Mouse (Mus musculus) adrenal gland, postnatal 25 days (tissue): ENCODE data around the gene Pard6b. TPM values are rescaled to one million over a fixed set of nuclear protein-coding genes. Genes with fewer than 3 reads are reported as not detected.

Experiments
- DNase-seq: peaks from one replicate; pipeline ENCODE4 v3.0.0; 2021; ENCODE audit warnings: mixed read lengths
- microRNA-seq, 2 experiments: library from miRNA; unstranded; fragments of <30 nt; microRNA quantifications; one replicate each; pipeline ENCODE4 v1.2.0; 2021
- total RNA-seq: library from RNA; stranded (reverse); gene quantifications from 2 replicates; pipeline ENCODE4 v1.2.3, GENCODE M21; 2021

Pard6b gene
- total RNA-seq, 1 experiment from 2014 or later, result 2.3 TPM

- peak; percentile 25 for DNase-seq
Measured at GRCm38 (mm10) chr2:168130046-168130445, 49.2 kb downstream of the Pard6b start.

- no peak for DNase-seq
Measured at GRCm38 (mm10) chr2:168137161-168137560, 56.4 kb downstream of the Pard6b start.

- no peak for DNase-seq
Measured at GRCm38 (mm10) chr2:168143794-168144193, 63.0 kb downstream of the Pard6b start.

GRCm38 (mm10) chr2:168145437-168145836 is 64.6 kb downstream of the Pard6b start:
- no peak for DNase-seq

- no peak for DNase-seq
Measured at GRCm38 (mm10) chr2:168147722-168148432, 67.1 kb downstream of the Pard6b start.

- no peak for DNase-seq
Measured at GRCm38 (mm10) chr2:168149241-168149640, 68.4 kb downstream of the Pard6b start.

Small RNA genes lying within 50 kb of the gene (microRNA-seq; reads per million reads assigned to microRNA genes)
- 0 reads per million in 2 experiments for gene Gm24327

Other genes starting within 250 kb of the Pard6b start
- gene Ptpn1, start 148.9 kb upstream of the Pard6b start, total RNA-seq, result 37.0 and 53.1 TPM in 2 replicates
- 2.1 and 2.8 TPM in 2 replicates for gene Ripor3, start 70.4 kb upstream of the Pard6b start, total RNA-seq
- gene Adnp, start 126.1 kb downstream of the Pard6b start, total RNA-seq, result 61.3 and 81.5 TPM in 2 replicates
- 27.1 and 34.8 TPM in 2 replicates for gene Gm20716, start 149.4 kb downstream of the Pard6b start, total RNA-seq
- 95.1 and 156 TPM in 2 replicates for gene Dpm1, start 149.6 kb downstream of the Pard6b start, total RNA-seq
- 13.8 and 16.0 TPM in 2 replicates for gene Mocs3, start 149.6 kb downstream of the Pard6b start, total RNA-seq
- 0.06 TPM in 1 of 2 replicates, not detected in the other for gene Kcng1, start 200.7 kb downstream of the Pard6b start, total RNA-seq